ENCODE assay signal across 31 mouse cellular contexts in the genomic region with DNA sequence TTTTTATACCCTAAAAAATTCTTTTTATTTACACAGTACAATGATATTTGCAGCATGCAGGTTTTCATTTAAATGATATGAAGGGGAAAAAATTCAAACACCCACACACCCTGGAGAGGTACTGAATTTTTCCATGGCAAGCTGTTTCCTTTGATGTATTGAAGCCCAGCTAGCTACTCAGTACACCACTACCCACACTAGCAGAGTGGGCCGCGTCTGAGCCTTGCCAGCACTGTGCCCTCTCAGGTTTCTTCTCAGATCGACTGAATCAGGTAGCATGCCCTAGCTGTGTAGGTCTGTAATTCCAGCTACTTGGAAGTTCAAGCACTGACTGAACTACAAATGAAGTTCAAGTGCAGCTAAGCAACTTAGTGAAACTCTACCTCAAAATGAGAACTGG. TPM values are rescaled to one million over a fixed set of nuclear protein-coding genes. Genes with fewer than 3 reads are reported as not detected.
A peak's percentile ranks its signal among the peaks of the same experiment; 100 is the strongest.
DNase-seq lines count a peak whose midpoint lies in the region; ATAC-seq and TF ChIP-seq lines count a peak whose summit lies in the region.
"Had no signal": no experiment of that assay in that cellular context is flagged by ENCODE, and none has a peak within 500 bp of the region (broad histone marks: within the 10 kb centered on the region; RNA-seq: fewer than 3 reads in every experiment).

No protein-coding gene starts in this region.

- no peak for DNase-seq in frontal cortex, postnatal 10 days (ENCODE audit: low spot score in 2 of 2)
- peak in 1 of 2 experiments; percentile 16 for DNase-seq in layer of hippocampus, adult 2 months (ENCODE audit: low spot score in 2 of 2)
- no peak for DNase-seq in layer of hippocampus, postnatal 25 days (ENCODE audit: extremely low spot score in 1 of 2, low spot score in 1 of 2)
- peak; percentile 7 for DNase-seq in right cerebral cortex, postnatal 25 days
- no peak for DNase-seq in right cerebral cortex, postnatal 4 days
- no peak for DNase-seq in spleen, postnatal 14 days (ENCODE audit: low spot score in 2 of 2)
- DNase-seq: adrenal gland, adult 8-10 months; cerebellum, adult 8-10 months; cerebellum, postnatal 25 days; forebrain, postnatal 0 days; heart, adult 2 months; heart, postnatal 4 days; kidney, adult 11 months; kidney, postnatal 36 days; lung, adult 2 months; lung, postnatal 10 days; midbrain, embryonic 14.5 days; thymus, postnatal 14 days had no signal

- TF ChIP-seq CTCF in layer of hippocampus, adult 2 months (conservative IDR thresholded peaks at IDR 0.05), result no peak

- H3K4me3 ChIP-seq in layer of hippocampus, adult 2 months, result no peak overlapping the region
- H3K4me3 ChIP-seq: embryonic facial prominence, embryonic 10.5 days; embryonic facial prominence, embryonic 15.5 days; forebrain, embryonic 12.5 days; heart, adult 2 months; heart, embryonic 12.5 days; hindbrain, embryonic 15.5 days; kidney, embryonic 15.5 days; limb, embryonic 10.5 days; limb, embryonic 15.5 days had no signal

- H3K27ac ChIP-seq in layer of hippocampus, adult 2 months, result peak overlapping the region; percentile 68
- H3K27ac ChIP-seq: embryonic facial prominence, embryonic 10.5 days; embryonic facial prominence, embryonic 15.5 days; forebrain, embryonic 12.5 days; heart, adult 2 months; hindbrain, embryonic 15.5 days; kidney, embryonic 15.5 days; limb, embryonic 10.5 days; limb, embryonic 15.5 days; liver, embryonic 14.5 days; macrophage had no signal

- ATAC-seq in frontal cortex, adult (ENCODE audit: low TSS enrichment), result peak; percentile 89
- ATAC-seq: forebrain, postnatal 0 days; inflammation-experienced regulatory T-cells, adult 6 months had no signal

RNA-seq across cellular contexts. Expression of gene Phex, which starts 26.7 kb away (rescaled TPM):
- total RNA-seq in layer of hippocampus, adult 2 months (2021), result under 1 TPM; 0.29 to 0.38 TPM
- under 1 TPM; 0.14 to 0.37 TPM for total RNA-seq in layer of hippocampus, postnatal 25 days (2021)
- total RNA-seq: monocyte, adult 5-6 weeks had no signal
